Mouse (Mus musculus) MEL (cell line): ENCODE results near the gene Galnt3. TPM values are rescaled to one million over a fixed set of nuclear protein-coding genes. Genes with fewer than 3 reads are reported as not detected.

ENCODE experiments used
- DNase-seq: peaks from one replicate; pipeline ENCODE4 v3.0.0; 2011; ENCODE audit warnings: low read depth, low spot score
- H3K27ac ChIP-seq: 2 replicates; pipeline ENCODE4 v1.5.1; 2012; ENCODE audit warnings: low read depth, mild to moderate bottlenecking, control low read depth, low read length, moderate library complexity; ENCODE audit not compliant: control insufficient read depth
- H3K27me3 ChIP-seq, 2 experiments: fragments of 150-350 bp in 1 of 2; sonication (generic) in 1 of 2; 2 replicates each; pipeline ENCODE4 v1.6.1; 2012; ENCODE audit warnings: low read length in 2 of 2, mild to moderate bottlenecking in 2 of 2, improper control_type of control experiment in 1 of 2, moderate library complexity in 1 of 2; ENCODE audit not compliant: insufficient read depth in 2 of 2, control insufficient read depth in 1 of 2
- H3K36me3 ChIP-seq, 2 experiments: 2 replicates each; pipeline ENCODE4 v1.6.1; 2012 to 2014; ENCODE audit warnings: low read length in 2 of 2, improper control_type of control experiment in 1 of 2, inconsistent platforms in 1 of 2, mild to moderate bottlenecking in 1 of 2; ENCODE audit not compliant: insufficient read depth in 2 of 2, control insufficient read depth in 1 of 2
- H3K4me1 ChIP-seq, 2 experiments: fragments of 150-350 bp in 1 of 2; sonication (generic) in 1 of 2; 2 replicates each; pipeline ENCODE4 v1.6.1; 2012; ENCODE audit warnings: low read length in 2 of 2, improper control_type of control experiment in 1 of 2, mild to moderate bottlenecking in 1 of 2; ENCODE audit not compliant: insufficient read depth in 2 of 2, control insufficient read depth in 1 of 2
- H3K4me3 ChIP-seq, 2 experiments: fragments of 150-350 bp in 1 of 2; sonication (generic) in 1 of 2; 2 replicates each; pipeline ENCODE4 v1.5.1; 2012; ENCODE audit warnings: low read depth in 2 of 2, low read length in 2 of 2, mild to moderate bottlenecking in 2 of 2, moderate library complexity in 2 of 2, control low read depth in 1 of 2, improper control_type of control experiment in 1 of 2; ENCODE audit not compliant: control insufficient read depth in 1 of 2, insufficient read depth in 1 of 2
- H3K79me2 ChIP-seq: 2 replicates; pipeline ENCODE4 v1.6.1; 2012; ENCODE audit warnings: mild to moderate bottlenecking, low read length, moderate library complexity; ENCODE audit not compliant: control insufficient read depth, poor library complexity, insufficient read depth
- H3K9ac ChIP-seq: 2 replicates; pipeline ENCODE4 v1.6.1; 2012; ENCODE audit warnings: low read depth, mild to moderate bottlenecking, control low read depth, low read length, moderate library complexity; ENCODE audit not compliant: control insufficient read depth, poor library complexity, severe bottlenecking
- H3K9me3 ChIP-seq: fragments of 150-350 bp; sonication (generic); replicated peaks from 2 replicates; pipeline ENCODE4 v1.6.1; 2012; ENCODE audit warnings: mild to moderate bottlenecking, low read length, improper control_type of control experiment, moderate library complexity; ENCODE audit not compliant: insufficient read depth
- BHLHE40 ChIP-seq: IDR thresholded peaks from 2 replicates; pipeline ENCODE4 v1.6.1; 2012; ENCODE audit warnings: low read depth, mild to moderate bottlenecking, inconsistent platforms, low read length, improper control_type of control experiment, borderline replicate concordance
- CHD2 ChIP-seq: IDR thresholded peaks from 2 replicates; pipeline ENCODE4 v1.6.1; 2011; ENCODE audit warnings: low read length, improper control_type of control experiment
- GABPA ChIP-seq: IDR thresholded peaks from 2 replicates; pipeline ENCODE4 v1.6.1; 2012; ENCODE audit warnings: low read depth, mild to moderate bottlenecking, inconsistent platforms, low read length, improper control_type of control experiment, moderate library complexity
- JUND ChIP-seq: IDR thresholded peaks from 2 replicates; pipeline ENCODE4 v1.6.1; 2011; ENCODE audit warnings: low read depth, mild to moderate bottlenecking, improper control_type of control experiment, low read length
- KAT2A ChIP-seq: conservative IDR thresholded peaks from 2 replicates; pipeline ENCODE4 v1.6.1; 2012; ENCODE audit warnings: low read depth, low read length, improper control_type of control experiment, inconsistent platforms
- MAFK ChIP-seq: IDR thresholded peaks from 2 replicates; pipeline ENCODE4 v1.6.1; 2011; ENCODE audit warnings: low read depth, mild to moderate bottlenecking, low read length, improper control_type of control experiment, borderline replicate concordance
- MAX ChIP-seq: IDR thresholded peaks from 2 replicates; pipeline ENCODE4 v1.6.1; 2011; ENCODE audit warnings: low read length, improper control_type of control experiment
- MAZ ChIP-seq: IDR thresholded peaks from 2 replicates; pipeline ENCODE4 v1.6.1; 2012; ENCODE audit warnings: low read depth, mild to moderate bottlenecking, inconsistent platforms, low read length, improper control_type of control experiment
- MEF2A ChIP-seq: IDR thresholded peaks from 2 replicates; pipeline ENCODE4 v1.6.1; 2014; ENCODE audit warnings: low read depth, mild to moderate bottlenecking, inconsistent platforms, low read length, improper control_type of control experiment; ENCODE audit not compliant: poor library complexity, insufficient replicate concordance, severe bottlenecking; ENCODE audit errors: extremely low read depth
- MXI1 ChIP-seq: IDR thresholded peaks from 2 replicates; pipeline ENCODE4 v1.6.1; 2011; ENCODE audit warnings: mild to moderate bottlenecking, low read depth, low read length, improper control_type of control experiment
- MYB ChIP-seq: IDR thresholded peaks from 2 replicates; pipeline ENCODE4 v1.6.1; 2011; ENCODE audit warnings: mild to moderate bottlenecking, low read depth, low read length, improper control_type of control experiment
- MYC ChIP-seq: IDR thresholded peaks from 2 replicates; pipeline ENCODE4 v1.6.1; 2011; ENCODE audit warnings: low read depth, mild to moderate bottlenecking, low read length, improper control_type of control experiment, moderate library complexity
- NELFE ChIP-seq: IDR thresholded peaks from 2 replicates; pipeline ENCODE4 v1.6.1; 2011; ENCODE audit warnings: low read depth, low read length, improper control_type of control experiment
- NRF1 ChIP-seq: IDR thresholded peaks from 2 replicates; pipeline ENCODE4 v1.6.1; 2014; ENCODE audit warnings: low read depth, mild to moderate bottlenecking, inconsistent platforms, low read length, improper control_type of control experiment, moderate library complexity; ENCODE audit not compliant: poor library complexity, insufficient read depth, severe bottlenecking
- POLR2AphosphoS2 ChIP-seq: IDR thresholded peaks from 2 replicates; pipeline ENCODE4 v1.6.1; 2011; ENCODE audit warnings: low read length, improper control_type of control experiment
- POLR2AphosphoS5 ChIP-seq: IDR thresholded peaks from 2 replicates; pipeline ENCODE4 v1.6.1; 2012; ENCODE audit warnings: low read depth, borderline replicate concordance, mild to moderate bottlenecking, inconsistent platforms, low read length, moderate library complexity, mixed read lengths
- RAD21 ChIP-seq: IDR thresholded peaks from 2 replicates; pipeline ENCODE4 v1.6.1; 2011; ENCODE audit warnings: mild to moderate bottlenecking, low read depth, low read length, improper control_type of control experiment
- RCOR1 ChIP-seq: IDR thresholded peaks from 2 replicates; pipeline ENCODE4 v1.6.1; 2012; ENCODE audit warnings: low read depth, mild to moderate bottlenecking, inconsistent platforms, low read length, improper control_type of control experiment
- SMC3 ChIP-seq: IDR thresholded peaks from 2 replicates; pipeline ENCODE4 v1.6.1; 2011; ENCODE audit warnings: low read depth, low read length, improper control_type of control experiment
- TAL1 ChIP-seq: IDR thresholded peaks from 2 replicates; pipeline ENCODE4 v1.6.1; 2012; ENCODE audit warnings: mild to moderate bottlenecking, inconsistent platforms, low read length, moderate library complexity, mixed read lengths
- TBP ChIP-seq: IDR thresholded peaks from 2 replicates; pipeline ENCODE4 v1.8.0; 2011; ENCODE audit warnings: low read depth, low read length, improper control_type of control experiment
- USF1 ChIP-seq: IDR thresholded peaks from 2 replicates; pipeline ENCODE4 v1.6.1; 2014; ENCODE audit warnings: low read depth, mild to moderate bottlenecking, inconsistent platforms, low read length, improper control_type of control experiment, moderate library complexity
- ZC3H11A ChIP-seq: IDR thresholded peaks from 2 replicates; pipeline ENCODE4 v1.6.1; 2012; ENCODE audit warnings: low read depth, mild to moderate bottlenecking, inconsistent platforms, low read length, improper control_type of control experiment
- ZKSCAN1 ChIP-seq: IDR thresholded peaks from 2 replicates; pipeline ENCODE4 v1.6.1; 2012; ENCODE audit warnings: low read depth, mild to moderate bottlenecking, inconsistent platforms, low read length, improper control_type of control experiment, moderate library complexity
- ZMIZ1 ChIP-seq: IDR thresholded peaks from 2 replicates; pipeline ENCODE4 v1.6.1; 2012; ENCODE audit warnings: low read depth, mild to moderate bottlenecking, inconsistent platforms, low read length, improper control_type of control experiment, moderate library complexity
- ZNF384 ChIP-seq: IDR thresholded peaks from 2 replicates; pipeline ENCODE4 v1.6.1; 2012; ENCODE audit warnings: low read depth, mild to moderate bottlenecking, inconsistent platforms, low read length, improper control_type of control experiment
- polyA plus RNA-seq, 2 experiments: library from polyadenylated mRNA; stranded (reverse) in 1 of 2; unstranded in 1 of 2; fragments of >175 nt in 1 of 2; fragments of >200 nt in 1 of 2; gene quantifications; 2 replicates each; pipeline versions ENCODE4 v1.2.1 to v1.2.4; 2012; ENCODE audit warnings: low replicate concordance in 2 of 2, low read depth in 1 of 2; ENCODE audit not compliant: insufficient read length in 2 of 2, insufficient read depth in 1 of 2, missing spikeins in 1 of 2
- total RNA-seq: library from RNA; depleted of rRNA; stranded (reverse); fragments of 300-350 nt; gene quantifications from 2 replicates; pipeline ENCODE4 v1.2.3, GENCODE M21; 2012

Gene Galnt3
- total and polyA plus RNA-seq, 3 experiments: not detected

- H3K79me2 ChIP-seq: no peaks in the 10 kb centered on the region
- no peak overlapping the region for H3K4me3 ChIP-seq
- TF ChIP-seq CHD2 (no peak), MAZ (no peak), MAFK (no peak)
- DNase-seq: no peak
- H3K36me3 ChIP-seq: no peaks in the 10 kb centered on the region
- H3K27ac ChIP-seq: no peak overlapping the region
- no peaks in the 10 kb centered on the region for H3K4me1 ChIP-seq
- H3K9me3 ChIP-seq: no peaks in the 10 kb centered on the region
- H3K9ac ChIP-seq: no peak overlapping the region
- no peaks in the 10 kb centered on the region for H3K27me3 ChIP-seq
These were observed 21.7 kb upstream of the Galnt3 start for GRCm38 (mm10) chr2:66146473-66146872.

GRCm38 (mm10) chr2:66144770-66145169, 20.0 kb upstream of the Galnt3 start:
- Histone ChIP-seq H3K9ac (no peak overlapping the region), H3K36me3 (no peaks in the 10 kb centered on the region), H3K27me3 (no peaks in the 10 kb centered on the region), H3K4me3 (no peak overlapping the region), H3K4me1 (no peaks in the 10 kb centered on the region), H3K27ac (no peak overlapping the region), H3K79me2 (no peaks in the 10 kb centered on the region), H3K9me3 (no peaks in the 10 kb centered on the region)
- DNase-seq: no peak
- TF ChIP-seq ZMIZ1 (no peak), MXI1 (no peak), TAL1 (no peak), MEF2A (no peak), ZC3H11A (no peak), MYC (no peak), USF1 (no peak), JUND (no peak), MAX (no peak), CHD2 (no peak), MAZ (no peak)

- no peaks in the 10 kb centered on the region for H3K27me3 ChIP-seq
- no peaks in the 10 kb centered on the region for H3K36me3 ChIP-seq
- no peak overlapping the region for H3K27ac ChIP-seq
- no peak overlapping the region for H3K4me3 ChIP-seq
- H3K79me2 ChIP-seq: no peaks in the 10 kb centered on the region
- H3K4me1 ChIP-seq: no peaks in the 10 kb centered on the region
- no peak for TF ChIP-seq RCOR1
- no peak for TF ChIP-seq MAZ
- no peak for TF ChIP-seq NELFE
- no peak for TF ChIP-seq ZNF384
- no peak for TF ChIP-seq GABPA
- no peak for TF ChIP-seq ZKSCAN1
- TF ChIP-seq SMC3: no peak
- no peak for TF ChIP-seq TBP
- no peak for TF ChIP-seq MAX
- no peak for TF ChIP-seq POLR2AphosphoS5
- no peak for TF ChIP-seq NRF1
- no peak for TF ChIP-seq POLR2AphosphoS2
- no peak for TF ChIP-seq RAD21
- TF ChIP-seq KAT2A: no peak
- no peak for TF ChIP-seq MYB
- no peak for TF ChIP-seq USF1
- no peak for TF ChIP-seq BHLHE40
- no peak for TF ChIP-seq MXI1
- no peak overlapping the region for H3K9ac ChIP-seq
- H3K9me3 ChIP-seq: no peaks in the 10 kb centered on the region
- no peak for DNase-seq
These were observed 18.5 kb upstream of the Galnt3 start for GRCm38 (mm10) chr2:66143284-66143683.
